10 mouse cellular contexts compared by ENCODE assay signal in the genomic region with DNA sequence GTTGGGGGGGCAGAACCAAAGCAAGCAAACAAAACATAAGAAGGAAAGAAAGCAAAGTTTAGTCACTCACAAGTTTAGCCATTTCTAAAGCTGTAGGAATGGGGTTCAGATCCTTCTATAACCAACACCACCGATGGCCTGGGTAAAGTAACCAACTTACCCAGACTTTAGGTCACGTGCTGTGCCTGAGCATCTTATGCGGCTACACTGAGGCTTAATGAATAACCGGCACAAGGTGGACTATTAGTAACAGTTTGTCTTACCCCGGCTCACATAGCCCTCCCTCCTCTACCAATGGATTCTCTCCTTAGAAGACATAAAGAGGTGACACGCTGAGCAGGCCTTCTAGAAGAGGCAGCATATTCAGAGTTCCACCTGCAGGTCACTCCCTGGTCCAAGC. TPM values are rescaled to one million over a fixed set of nuclear protein-coding genes. Genes with fewer than 3 reads are reported as not detected.
DNase-seq lines count a peak whose midpoint lies in the region; ATAC-seq and TF ChIP-seq lines count a peak whose summit lies in the region.
"Had no signal": no experiment of that assay in that cellular context is flagged by ENCODE, and none has a peak within 500 bp of the region (broad histone marks: within the 10 kb centered on the region; RNA-seq: fewer than 3 reads in every experiment).

No protein-coding gene starts in this region.

- ATAC-seq in embryonic facial prominence, embryonic 13.5 days (ENCODE audit: insufficient number of reproducible peaks, insufficient read depth, low FRiP score, low TSS enrichment, low read depth), result no peak
- no peak for ATAC-seq in midbrain, embryonic 11.5 days (ENCODE audit: low FRiP score)

- H3K4me1 ChIP-seq in embryonic facial prominence, embryonic 13.5 days, result peaks cover 23% of the 10 kb centered on the region
- H3K4me1 ChIP-seq in midbrain, embryonic 11.5 days (ENCODE audit: control insufficient read depth, insufficient read depth, low read length), result peaks cover 17% of the 10 kb centered on the region

- no peak overlapping the region for H3K27ac ChIP-seq in gastrocnemius, adult 2 months
- H3K27ac ChIP-seq in embryonic facial prominence, embryonic 13.5 days, result no peak overlapping the region
- H3K27ac ChIP-seq in midbrain, embryonic 11.5 days (ENCODE audit: low read depth, low read length), result no peak overlapping the region

- 39% methylated on average over 6 of the region's 6 CpGs for WGBS in embryonic facial prominence, embryonic 13.5 days
- 53% methylated on average over 6 of the region's 6 CpGs for WGBS in midbrain, embryonic 11.5 days

- H3K27me3 ChIP-seq in embryonic facial prominence, embryonic 13.5 days, result no peaks in the 10 kb centered on the region
- no peaks in the 10 kb centered on the region for H3K27me3 ChIP-seq in midbrain, embryonic 11.5 days (ENCODE audit: control insufficient read depth, insufficient read depth, low read length)

- peak overlapping the region; percentile 99 for H3K9ac ChIP-seq in embryonic facial prominence, embryonic 13.5 days
- H3K9ac ChIP-seq in midbrain, embryonic 11.5 days (ENCODE audit: low read length), result peak overlapping the region; percentile 54

- intact Hi-C loops in gastrocnemius, adult 2 months (cut with DNase I), result loop anchor here (2.0 kb wide), 1 partner anchor 35 kb away; the partner anchor contains the start of gene Eif5

- H3K4me3 ChIP-seq in gastrocnemius, adult 2 months, result peak overlapping the region; percentile 84
- peak overlapping the region; percentile 100 for H3K4me3 ChIP-seq in embryonic facial prominence, embryonic 13.5 days
- H3K4me3 ChIP-seq in midbrain, embryonic 11.5 days (ENCODE audit: low read depth, low read length), result peak overlapping the region; percentile 100

- H3K4me2 ChIP-seq in embryonic facial prominence, embryonic 13.5 days, result peak overlapping the region; percentile 86
- peak overlapping the region; percentile 97 for H3K4me2 ChIP-seq in midbrain, embryonic 11.5 days

- no peaks in the 10 kb centered on the region for H3K36me3 ChIP-seq in embryonic facial prominence, embryonic 13.5 days
- H3K36me3 ChIP-seq in midbrain, embryonic 11.5 days (ENCODE audit: control insufficient read depth, insufficient read depth, low read length), result no peaks in the 10 kb centered on the region

- TF ChIP-seq CTCF in gastrocnemius, adult 2 months (IDR thresholded peaks at IDR 0.05), result no peak

- H3K9me3 ChIP-seq in embryonic facial prominence, embryonic 13.5 days, result no peaks in the 10 kb centered on the region
- H3K9me3 ChIP-seq in midbrain, embryonic 11.5 days (ENCODE audit: control insufficient read depth, low read length), result no peaks in the 10 kb centered on the region

- DNase-seq in gastrocnemius, adult 2 months, result no peak
- no peak for DNase-seq in gastrocnemius, adult 8-10 months (ENCODE audit: low spot score in 2 of 2)
- DNase-seq in kidney, adult 18-20 months, result peak; percentile 70
- DNase-seq in midbrain, embryonic 11.5 days (ENCODE audit: low spot score, missing footprints), result no peak
- no peak for DNase-seq in right cerebral cortex, postnatal 10 days (ENCODE audit: low spot score in 2 of 2)
- DNase-seq in left cerebral cortex, adult 11 months (ENCODE audit: low spot score), result no peak
- DNase-seq in urinary bladder, postnatal 14 days (ENCODE audit: low spot score), result no peak
- DNase-seq: cerebellum, adult 11 months; lung, postnatal 14 days had no signal

RNA-seq across cellular contexts. Expression of gene Mark3, which starts 1.0 kb away (rescaled TPM):
- 10 to 100 TPM; 48.2 to 60.7 TPM for total RNA-seq in gastrocnemius, adult 2 months (2021)
- 10 to 100 TPM; 45.6 to 57.4 (median 48.2) TPM for total RNA-seq in gastrocnemius, adult 8-10 months (2022)
- 49.4 and 52.0 TPM in 2 replicates for polyA plus RNA-seq in embryonic facial prominence, embryonic 13.5 days (2015; fragmentation: Nextera tagmentation; extraction: Ambion mirVana)
- polyA plus RNA-seq in midbrain, embryonic 11.5 days (2014; fragmentation: Nextera tagmentation; extraction: Ambion mirVana), result 69.9 and 73.7 TPM in 2 replicates

RNA-seq across cellular contexts. Expression of gene Eif5, which starts 35.5 kb away (rescaled TPM):
- 100 to 1,000 TPM; 160 to 166 TPM for total RNA-seq in gastrocnemius, adult 2 months (2021)
- 100 to 1,000 TPM; 151 to 194 (median 168) TPM for total RNA-seq in gastrocnemius, adult 8-10 months (2022)
- polyA plus RNA-seq in embryonic facial prominence, embryonic 13.5 days (2015; fragmentation: Nextera tagmentation; extraction: Ambion mirVana), result 507 and 586 TPM in 2 replicates
- polyA plus RNA-seq in midbrain, embryonic 11.5 days (2014; fragmentation: Nextera tagmentation; extraction: Ambion mirVana), result 726 and 782 TPM in 2 replicates
